Mouse (Mus musculus): Measurements from ENCODE around the gene Enah. TPM values are rescaled to one million over a fixed set of nuclear protein-coding genes. Genes with fewer than 3 reads are reported as not detected.

Gene Enah
- polyA plus RNA-seq, 1 experiment from 2014 or later = 22.2 TPM

GRCm38 (mm10) chr1:181963827-181964226, 56.0 kb downstream of the Enah start:
- H3K9me3 ChIP-seq (ENCODE audit: low read depth, low read length) = no peaks in the 10 kb centered on the region
- no peak overlapping the region for H3K4me3 ChIP-seq (ENCODE audit: low read depth, low read length)
- ATAC-seq (ENCODE audit: insufficient read depth) (no peak), DNase-seq (no peak)
- H3K4me2 ChIP-seq = no peak overlapping the region
- H3K36me3 ChIP-seq (ENCODE audit: insufficient read depth) = 0 out of 2 replicates have a peak, but pooled peaks cover 6% of the 10 kb centered on the region
- no peaks in the 10 kb centered on the region for H3K4me1 ChIP-seq (ENCODE audit: insufficient read depth)
- no peak for TF ChIP-seq CTCF (IDR thresholded peaks at IDR 0.05; ENCODE audit: low read depth)
- no peak overlapping the region for H3K27ac ChIP-seq (ENCODE audit: low read depth)
- no peaks in the 10 kb centered on the region for H3K27me3 ChIP-seq (ENCODE audit: insufficient read depth, low read length)
- no peak overlapping the region for H3K9ac ChIP-seq
- 60% methylated on average over 3 of the region's 3 CpGs for WGBS

GRCm38 (mm10) chr1:181963351-181963750, 56.4 kb downstream of the Enah start:
- 0 out of 2 replicates have a peak, but pooled peaks cover 8% of the 10 kb centered on the region for H3K36me3 ChIP-seq (ENCODE audit: insufficient read depth)
- no peaks in the 10 kb centered on the region for H3K4me1 ChIP-seq (ENCODE audit: insufficient read depth)
- 42% methylated on average over 4 of the region's 4 CpGs for WGBS
- DNase-seq (peak; percentile 68), ATAC-seq (ENCODE audit: insufficient read depth) (0 out of 2 replicates have a peak, but pooled peaks have one; percentile 35)
- no peaks in the 10 kb centered on the region for H3K27me3 ChIP-seq (ENCODE audit: insufficient read depth, low read length)
- H3K4me3 ChIP-seq (ENCODE audit: low read depth, low read length) = no peak overlapping the region
- no peak overlapping the region for H3K27ac ChIP-seq (ENCODE audit: low read depth)
- H3K9me3 ChIP-seq (ENCODE audit: low read depth, low read length) = no peaks in the 10 kb centered on the region
- H3K4me2 ChIP-seq = no peak overlapping the region
- H3K9ac ChIP-seq = no peak overlapping the region
- TF ChIP-seq CTCF (IDR thresholded peaks at IDR 0.05; ENCODE audit: low read depth) = no peak

GRCm38 (mm10) chr1:181960383-181960782, 59.4 kb downstream of the Enah start:
- H3K4me3 ChIP-seq (ENCODE audit: low read depth, low read length) = no peak overlapping the region
- H3K27ac ChIP-seq (ENCODE audit: low read depth) = no peak overlapping the region
- H3K9me3 ChIP-seq (ENCODE audit: low read depth, low read length) = no peaks in the 10 kb centered on the region
- ATAC-seq (ENCODE audit: insufficient read depth) = no peak
- TF ChIP-seq CTCF (IDR thresholded peaks at IDR 0.05; ENCODE audit: low read depth) = no peak
- H3K4me2 ChIP-seq = no peak overlapping the region
- no peak overlapping the region for H3K9ac ChIP-seq
- no peak for DNase-seq
- H3K27me3 ChIP-seq (ENCODE audit: insufficient read depth, low read length) = no peaks in the 10 kb centered on the region
- H3K4me1 ChIP-seq (ENCODE audit: insufficient read depth) = no peaks in the 10 kb centered on the region
- H3K36me3 ChIP-seq (ENCODE audit: insufficient read depth) = peaks cover 17% of the 10 kb centered on the region; the same call in 1 of the 2 replicates
- 90% methylated on average over 3 of the region's 3 CpGs for WGBS

- Histone ChIP-seq H3K9ac (no peak overlapping the region), H3K4me1 (ENCODE audit: insufficient read depth) (no peaks in the 10 kb centered on the region), H3K4me3 (ENCODE audit: low read depth, low read length) (no peak overlapping the region), H3K9me3 (ENCODE audit: low read depth, low read length) (no peaks in the 10 kb centered on the region), H3K27ac (ENCODE audit: low read depth) (no peak overlapping the region), H3K4me2 (no peak overlapping the region), H3K27me3 (ENCODE audit: insufficient read depth, low read length) (no peaks in the 10 kb centered on the region), H3K36me3 (ENCODE audit: insufficient read depth) (peaks cover 17% of the 10 kb centered on the region; the same call in 1 of the 2 replicates)
- 74% methylated on average over 1 of the region's 1 CpGs for WGBS
- ATAC-seq (ENCODE audit: insufficient read depth) (no peak), DNase-seq (no peak)
- no peak for TF ChIP-seq CTCF (IDR thresholded peaks at IDR 0.05; ENCODE audit: low read depth)
Measured at GRCm38 (mm10) chr1:181958392-181958791, 61.4 kb downstream of the Enah start.

GRCm38 (mm10) chr1:181957736-181958135, 62.1 kb downstream of the Enah start:
- H3K27ac ChIP-seq (ENCODE audit: low read depth) = no peak overlapping the region
- no peak for TF ChIP-seq CTCF (IDR thresholded peaks at IDR 0.05; ENCODE audit: low read depth)
- ATAC-seq (ENCODE audit: insufficient read depth) (no peak), DNase-seq (no peak)
- H3K36me3 ChIP-seq (ENCODE audit: insufficient read depth) = peaks cover 19% of the 10 kb centered on the region; the same call in 1 of the 2 replicates
- no peak overlapping the region for H3K4me3 ChIP-seq (ENCODE audit: low read depth, low read length)
- no peaks in the 10 kb centered on the region for H3K27me3 ChIP-seq (ENCODE audit: insufficient read depth, low read length)
- H3K4me1 ChIP-seq (ENCODE audit: insufficient read depth) = no peaks in the 10 kb centered on the region
- H3K9ac ChIP-seq = no peak overlapping the region
- H3K9me3 ChIP-seq (ENCODE audit: low read depth, low read length) = no peaks in the 10 kb centered on the region
- no peak overlapping the region for H3K4me2 ChIP-seq
- WGBS = 96% methylated on average over 2 of the region's 2 CpGs

GRCm38 (mm10) chr1:181953547-181953946, 66.2 kb downstream of the Enah start:
- H3K27me3 ChIP-seq (ENCODE audit: insufficient read depth, low read length) = no peaks in the 10 kb centered on the region
- H3K4me3 ChIP-seq (ENCODE audit: low read depth, low read length) = no peak overlapping the region
- no peaks in the 10 kb centered on the region for H3K9me3 ChIP-seq (ENCODE audit: low read depth, low read length)
- H3K36me3 ChIP-seq (ENCODE audit: insufficient read depth) = peaks cover 13% of the 10 kb centered on the region; the same call in 1 of the 2 replicates
- H3K4me2 ChIP-seq = no peak overlapping the region
- DNase-seq (no peak), ATAC-seq (ENCODE audit: insufficient read depth) (no peak)
- H3K27ac ChIP-seq (ENCODE audit: low read depth) = no peak overlapping the region
- no peak for TF ChIP-seq CTCF (IDR thresholded peaks at IDR 0.05; ENCODE audit: low read depth)
- H3K9ac ChIP-seq = no peak overlapping the region
- no peaks in the 10 kb centered on the region for H3K4me1 ChIP-seq (ENCODE audit: insufficient read depth)

GRCm38 (mm10) chr1:181951266-181951665, 68.5 kb downstream of the Enah start:
- H3K4me3 ChIP-seq (ENCODE audit: low read depth, low read length) = no peak overlapping the region
- no peak overlapping the region for H3K27ac ChIP-seq (ENCODE audit: low read depth)
- H3K9me3 ChIP-seq (ENCODE audit: low read depth, low read length) = no peaks in the 10 kb centered on the region
- no peak for TF ChIP-seq CTCF (IDR thresholded peaks at IDR 0.05; ENCODE audit: low read depth)
- peaks cover 11% of the 10 kb centered on the region; the same call in 1 of the 2 replicates for H3K36me3 ChIP-seq (ENCODE audit: insufficient read depth)
- 82% methylated on average over 5 of the region's 5 CpGs for WGBS
- H3K4me1 ChIP-seq (ENCODE audit: insufficient read depth) = no peaks in the 10 kb centered on the region
- DNase-seq = no peak
- H3K4me2 ChIP-seq = no peak overlapping the region
- no peak for ATAC-seq (ENCODE audit: insufficient read depth)
- no peaks in the 10 kb centered on the region for H3K27me3 ChIP-seq (ENCODE audit: insufficient read depth, low read length)
- H3K9ac ChIP-seq = no peak overlapping the region

- Histone ChIP-seq H3K9ac (no peak overlapping the region), H3K4me1 (ENCODE audit: insufficient read depth) (no peaks in the 10 kb centered on the region), H3K36me3 (ENCODE audit: insufficient read depth) (0 out of 2 replicates have a peak, but pooled peaks cover 8% of the 10 kb centered on the region), H3K27me3 (ENCODE audit: insufficient read depth, low read length) (no peaks in the 10 kb centered on the region), H3K4me3 (ENCODE audit: low read depth, low read length) (no peak overlapping the region), H3K4me2 (no peak overlapping the region), H3K9me3 (ENCODE audit: low read depth, low read length) (no peaks in the 10 kb centered on the region), H3K27ac (ENCODE audit: low read depth) (no peak overlapping the region)
- no peak for TF ChIP-seq CTCF (IDR thresholded peaks at IDR 0.05; ENCODE audit: low read depth)
- DNase-seq = no peak
- no peak for ATAC-seq (ENCODE audit: insufficient read depth)
- 92% methylated on average over 9 of the region's 9 CpGs for WGBS
Measured at GRCm38 (mm10) chr1:181950721-181951120, 69.1 kb downstream of the Enah start.
